Mouse (Mus musculus) adrenal gland, adult (tissue): ENCODE measurements around the gene Junb.

Experiments
- DNase-seq, 2 experiments: peaks; one replicate each; pipeline ENCODE4 v3.0.0; 2022 to 2023; ENCODE audit warnings: low spot score in 1 of 2; ENCODE audit not compliant: inconsistent age in 2 of 2

Junb gene

GRCm38 (mm10) chr8:84973803-84974542 is 4.5 kb downstream of the Junb start:
- DNase-seq: peak; percentile 88 to 94

GRCm38 (mm10) chr8:84973079-84973478 is 5.4 kb downstream of the Junb start:
- peak in 1 of 2 experiments; percentile 60 for DNase-seq

GRCm38 (mm10) chr8:84970913-84971312 is 7.6 kb downstream of the Junb start:
- DNase-seq: peak in 1 of 2 experiments; percentile 42

GRCm38 (mm10) chr8:84970135-84970790 is 8.3 kb downstream of the Junb start:
- peak in 1 of 2 experiments; percentile 49 for DNase-seq

- DNase-seq: peak; percentile 83 to 95
These were observed 9.0 kb downstream of the Junb start, which contains the start of the genes Gm49661, Prdx2 and Rnaseh2a for GRCm38 (mm10) chr8:84969241-84970134. TSS of gene Gm49661 (minus strand) at chr8:84969433. TSS of gene Prdx2 (plus strand) at chr8:84969587. TSS of gene Rnaseh2a (minus strand) at chr8:84969767.

GRCm38 (mm10) chr8:84968650-84969049 is 9.9 kb downstream of the Junb start:
- DNase-seq: no peak

GRCm38 (mm10) chr8:84967532-84968304 is 10.8 kb downstream of the Junb start:
- peak; percentile 38 to 76 for DNase-seq

- DNase-seq: peak; percentile 80 to 88
These were observed 11.9 kb downstream of the Junb start for GRCm38 (mm10) chr8:84966603-84967002.

- peak; percentile 96 to 98 for DNase-seq
These were observed 12.7 kb downstream of the Junb start for GRCm38 (mm10) chr8:84965731-84966291.

- DNase-seq: peak in 1 of 2 experiments; percentile 21
These were observed 14.6 kb downstream of the Junb start for GRCm38 (mm10) chr8:84963952-84964351.

GRCm38 (mm10) chr8:84959811-84960210 is 18.7 kb downstream of the Junb start:
- DNase-seq: peak; percentile 86 to 89

GRCm38 (mm10) chr8:84956768-84957167 is 21.8 kb downstream of the Junb start:
- DNase-seq: peak; percentile 54 to 88

- DNase-seq: peak; percentile 72 to 86
These were observed 25.8 kb downstream of the Junb start for GRCm38 (mm10) chr8:84952612-84953255.

GRCm38 (mm10) chr8:84949753-84950152 is 28.8 kb downstream of the Junb start:
- no peak for DNase-seq

GRCm38 (mm10) chr8:84947241-84947545 is 31.3 kb downstream of the Junb start:
- peak in 1 of 2 experiments; percentile 85 for DNase-seq

- DNase-seq: no peak
These were observed 31.8 kb downstream of the Junb start, which contains the start of gene Rtbdn for GRCm38 (mm10) chr8:84946528-84947240. TSS of gene Rtbdn (plus strand) at chr8:84946991.

GRCm38 (mm10) chr8:84945633-84946527 is 32.6 kb downstream of the Junb start:
- DNase-seq: peak in 1 of 2 experiments; percentile 37

GRCm38 (mm10) chr8:84945235-84945632 is 33.3 kb downstream of the Junb start:
- no peak for DNase-seq
